Mouse (Mus musculus): ENCODE results near the gene Yipf3. TPM values are rescaled to one million over a fixed set of nuclear protein-coding genes. Genes with fewer than 3 reads are reported as not detected.

Yipf3 gene
- total and polyA plus RNA-seq, 3 experiments = 15.8 to 52.6 (median 32.5) TPM

DNA sequence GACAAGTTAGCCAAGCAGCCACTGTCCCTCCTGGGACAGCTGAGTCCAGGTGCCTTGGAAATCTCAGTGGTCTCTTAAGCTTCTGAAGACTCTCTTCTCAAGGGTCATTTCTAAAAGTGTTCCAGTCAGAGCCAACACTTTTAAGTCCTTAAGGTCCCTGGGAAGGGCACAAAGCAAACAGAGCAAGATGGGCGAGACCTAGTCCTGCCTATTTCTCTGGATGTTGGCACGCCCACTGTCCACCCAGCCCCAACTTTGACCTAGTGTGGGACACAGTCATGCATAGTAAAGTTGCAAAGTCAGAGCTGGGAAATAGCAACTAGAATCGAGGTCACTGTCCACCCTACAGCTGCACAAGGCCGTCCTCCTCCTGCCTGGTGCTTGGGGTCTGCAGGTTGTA lies 4.9 kb upstream of the Yipf3 start:
- H3K27ac ChIP-seq (ENCODE audit: insufficient read depth, low read depth) = no peak overlapping the region
- H3K9ac ChIP-seq (ENCODE audit: insufficient read depth, low read depth) = no peak overlapping the region
- TF ChIP-seq POLR2AphosphoS2 (IDR thresholded peaks at IDR 0.05; ENCODE audit: low read depth, low read length) (0 out of 2 replicates have a peak, but pooled peaks have one; percentile 29), MAX (IDR thresholded peaks at IDR 0.05; ENCODE audit: low read length) (no peak)
- no peaks in the 10 kb centered on the region for H3K27me3 ChIP-seq (replicated peaks)
- H3K9me3 ChIP-seq (replicated peaks; ENCODE audit: low read length) = no peaks in the 10 kb centered on the region
- in situ Hi-C loops (cut with MboI; ENCODE audit: low pct_ligation_motif_present, low pct_unique_long_range_greater_than_20kb, low sequenced_read_pairs) (loop anchor here (25.0 kb wide), 1 partner anchor 744 kb away; no protein-coding TSS in a partner anchor), dilution Hi-C loops (cut with MboI; ENCODE audit: extremely low pct_ligation_motif_present, extremely low pct_unique_long_range_greater_than_20kb, low sequenced_read_pairs) (no loop called here)
- peaks cover 17% of the 10 kb centered on the region for H3K79me2 ChIP-seq (replicated peaks; ENCODE audit: control insufficient read depth, extremely low read depth, insufficient read depth, poor library complexity, severe bottlenecking)
- peaks cover 3 to 12% of the 10 kb centered on the region in 2 experiments for H3K4me1 ChIP-seq (ENCODE audit: control insufficient read depth in 1 of 2, insufficient read depth in 2 of 2)
- H3K36me3 ChIP-seq (replicated peaks in 1 of 2; ENCODE audit: control insufficient read depth in 1 of 2, insufficient read depth in 1 of 2, low read length in 1 of 2) = peaks cover 71 to 87% of the 10 kb centered on the region in 2 experiments
- H3K4me3 ChIP-seq (replicated peaks in 1 of 3; ENCODE audit: low read depth in 2 of 3, low read length in 2 of 3, poor library complexity in 1 of 3) = no peak overlapping the region
- DNase-seq (ENCODE audit: extremely low read depth) = no peak
- no peak overlapping the region for H3K4me2 ChIP-seq (ENCODE audit: insufficient read depth, low read depth, poor library complexity, severe bottlenecking)

DNA sequence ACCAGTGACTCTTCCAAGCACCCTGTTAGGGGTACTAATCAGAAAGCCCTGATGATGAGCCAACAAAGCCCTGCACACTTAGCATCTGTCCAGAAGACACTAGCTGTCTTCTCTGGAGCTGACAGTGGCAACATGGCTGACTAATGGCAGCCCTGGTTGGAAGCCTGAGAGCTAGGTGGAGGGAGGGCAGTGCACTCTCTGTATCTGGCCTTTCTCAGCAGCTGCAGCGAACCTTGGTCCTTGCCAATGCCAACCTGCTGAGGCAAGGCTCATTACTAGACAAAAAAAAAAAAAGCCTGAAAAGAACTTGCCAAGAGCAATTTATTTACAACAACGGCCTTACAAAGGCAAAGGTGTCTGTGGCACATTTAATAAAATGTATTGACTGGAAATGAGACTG lies 4.3 kb upstream of the Yipf3 start:
- Histone ChIP-seq H3K9ac (ENCODE audit: insufficient read depth, low read depth) (no peak overlapping the region), H3K79me2 (replicated peaks; ENCODE audit: control insufficient read depth, extremely low read depth, insufficient read depth, poor library complexity, severe bottlenecking) (peaks cover 23% of the 10 kb centered on the region), H3K4me3 (replicated peaks in 1 of 3; ENCODE audit: low read depth in 2 of 3, low read length in 2 of 3, poor library complexity in 1 of 3) (no peak overlapping the region), H3K27ac (ENCODE audit: insufficient read depth, low read depth) (no peak overlapping the region), H3K9me3 (replicated peaks; ENCODE audit: low read length) (no peaks in the 10 kb centered on the region), H3K27me3 (replicated peaks) (no peaks in the 10 kb centered on the region), H3K4me2 (ENCODE audit: insufficient read depth, low read depth, poor library complexity, severe bottlenecking) (no peak overlapping the region), H3K4me1 (ENCODE audit: control insufficient read depth in 1 of 2, insufficient read depth in 2 of 2) (peaks cover 3 to 12% of the 10 kb centered on the region in 2 experiments), H3K36me3 (replicated peaks in 1 of 2; ENCODE audit: control insufficient read depth in 1 of 2, insufficient read depth in 1 of 2, low read length in 1 of 2) (peaks cover 66 to 82% of the 10 kb centered on the region in 2 experiments)
- in situ Hi-C loops (cut with MboI; ENCODE audit: low pct_ligation_motif_present, low pct_unique_long_range_greater_than_20kb, low sequenced_read_pairs) = loop anchor here (25.0 kb wide), 1 partner anchor 744 kb away; no protein-coding TSS in a partner anchor
- TF ChIP-seq MAZ (IDR thresholded peaks at IDR 0.05; ENCODE audit: low read depth, low read length) (no peak), POLR2A (IDR thresholded peaks at IDR 0.05; ENCODE audit: low read depth, low read length) (no peak), PAX5 (IDR thresholded peaks at IDR 0.05; ENCODE audit: low read length) (no peak), ZNF384 (IDR thresholded peaks at IDR 0.05; ENCODE audit: low read depth, low read length) (no peak), MAX (IDR thresholded peaks at IDR 0.05; ENCODE audit: low read length) (no peak), CHD1 (IDR thresholded peaks at IDR 0.05; ENCODE audit: low read depth, low read length) (no peak), UBTF (IDR thresholded peaks at IDR 0.05; ENCODE audit: low read depth, low read length) (no peak), USF2 (conservative IDR thresholded peaks at IDR 0.05; ENCODE audit: low read depth, low read length) (no peak), RAD21 (IDR thresholded peaks at IDR 0.05; ENCODE audit: low read depth, low read length) (no peak), GABPA (IDR thresholded peaks at IDR 0.05; ENCODE audit: insufficient replicate concordance, low read depth, low read length) (no peak), EP300 (IDR thresholded peaks at IDR 0.05; ENCODE audit: low read length) (no peak), JUND (conservative IDR thresholded peaks at IDR 0.05; ENCODE audit: low read depth, low read length) (no peak), TBP (conservative IDR thresholded peaks at IDR 0.05; ENCODE audit: low read depth, low read length) (no peak), ZC3H11A (IDR thresholded peaks at IDR 0.05; ENCODE audit: low read depth, low read length) (no peak), ZMIZ1 (IDR thresholded peaks at IDR 0.05; ENCODE audit: low read depth, low read length) (no peak), CTCF (conservative IDR thresholded peaks at IDR 0.05 in 1 of 2, IDR thresholded peaks at IDR 0.05 in 1 of 2; ENCODE audit: low read depth in 2 of 2, low read length in 2 of 2) (no peak), JUN (IDR thresholded peaks at IDR 0.05; ENCODE audit: insufficient read depth, low read depth, low read length) (no peak), ETS1 (conservative IDR thresholded peaks at IDR 0.05; ENCODE audit: low read depth, low read length) (no peak)
- dilution Hi-C loops (cut with MboI; ENCODE audit: extremely low pct_ligation_motif_present, extremely low pct_unique_long_range_greater_than_20kb, low sequenced_read_pairs) = no loop called here
- no peak for DNase-seq (ENCODE audit: extremely low read depth)
